Mouse (Mus musculus) olfactory bulb, adult 2 months (tissue): ENCODE data around the gene D430041D05Rik. TPM values are rescaled to one million over a fixed set of nuclear protein-coding genes. Genes with fewer than 3 reads are reported as not detected.

Source experiments
- H3K27ac ChIP-seq: fragments of 200-500 bp; 2 replicates; pipeline ENCODE4 v1.5.1; 2012; ENCODE audit warnings: low read depth, low read length; ENCODE audit not compliant: insufficient read depth
- H3K4me1 ChIP-seq: fragments of 200-500 bp; 2 replicates; pipeline ENCODE4 v1.6.1; 2012; ENCODE audit warnings: low read length; ENCODE audit not compliant: control insufficient read depth, insufficient read depth
- H3K4me3 ChIP-seq: fragments of 200-500 bp; 2 replicates; pipeline ENCODE4 v1.5.1; 2012; ENCODE audit warnings: mild to moderate bottlenecking, low read depth, low read length, moderate library complexity; ENCODE audit not compliant: insufficient read depth
- CTCF ChIP-seq: fragments of 200-500 bp; IDR thresholded peaks from 2 replicates; pipeline ENCODE4 v1.5.1; 2012; ENCODE audit warnings: low read depth, mild to moderate bottlenecking, low read length, moderate library complexity; ENCODE audit not compliant: insufficient read depth
- POLR2A ChIP-seq: fragments of 200-500 bp; IDR thresholded peaks from 2 replicates; pipeline ENCODE4 v1.6.1; 2012; ENCODE audit warnings: mild to moderate bottlenecking, low read depth, low read length, moderate library complexity; ENCODE audit not compliant: insufficient read depth
- WGBS: fragments of 180-500 bp; shearing (Covaris S2); methylation state at CpG from one replicate; pipeline ENCODE4 v1.1.7; 2018; 5-methylcytosine and 5-hydroxymethylcytosine counted together
- polyA plus RNA-seq: library from polyadenylated mRNA; stranded (reverse); fragments of >200 nt; gene quantifications from 2 replicates; pipeline ENCODE4 v1.2.4, GENCODE M21; 2012; ENCODE audit warnings: low replicate concordance; ENCODE audit not compliant: missing spikeins, insufficient read depth, insufficient read length

D430041D05Rik gene
- polyA plus RNA-seq, 1 experiment = not detected

DNA sequence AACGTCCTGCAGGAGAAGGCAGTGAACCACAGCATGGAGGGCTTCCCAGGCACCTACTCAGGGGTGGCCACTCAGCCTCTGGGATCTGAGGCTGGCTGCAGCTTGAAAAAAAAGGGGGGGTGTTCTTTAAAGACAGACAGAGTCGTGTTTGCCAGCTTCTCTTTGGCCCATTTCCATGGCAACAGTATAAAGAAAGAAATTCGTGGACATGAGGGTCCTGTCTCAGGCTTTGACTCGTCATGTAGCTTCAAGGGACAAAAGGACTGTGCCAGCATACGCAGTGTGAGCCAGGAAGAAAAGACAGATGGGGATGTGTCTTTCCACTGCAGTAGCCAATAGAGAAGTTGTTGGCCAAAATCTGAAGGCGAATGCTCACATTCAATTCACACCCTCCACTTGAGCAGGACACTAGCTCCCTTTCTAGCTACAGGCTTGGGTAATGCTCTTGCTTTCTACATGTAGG, 42.9 kb downstream of the D430041D05Rik start:
- Histone ChIP-seq H3K27ac (0 out of 2 replicates have a peak overlapping the region, but pooled peaks have one; percentile 12), H3K4me3 (no peak overlapping the region), H3K4me1 (peaks cover 6% of the 10 kb centered on the region)
- no peak for TF ChIP-seq POLR2A
- TF ChIP-seq CTCF = no peak
- WGBS = 41% methylated on average over 6 of the region's 6 CpGs

DNA sequence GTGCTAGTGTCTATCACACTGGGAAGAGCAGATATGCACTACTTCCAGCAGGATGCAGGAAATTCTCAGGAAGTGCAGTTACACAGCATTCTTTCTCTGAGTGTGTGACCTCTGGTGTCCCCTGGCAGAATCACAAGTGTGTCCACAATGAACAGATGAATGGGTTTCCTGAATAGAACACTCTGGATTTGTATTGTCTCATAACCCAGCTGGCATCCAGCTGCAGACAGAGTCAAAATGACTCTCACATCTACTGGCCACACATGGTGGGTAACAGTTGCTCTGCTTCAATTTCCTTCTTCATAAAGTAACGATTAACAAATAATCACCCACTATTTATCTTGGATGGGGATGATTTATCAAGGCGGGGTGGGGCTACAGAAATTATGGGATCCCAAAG, 43.5 kb downstream of the D430041D05Rik start:
- TF ChIP-seq POLR2A (no peak), CTCF (no peak)
- H3K27ac ChIP-seq = 0 out of 2 replicates have a peak overlapping the region, but pooled peaks have one; percentile 12
- peaks cover 6% of the 10 kb centered on the region for H3K4me1 ChIP-seq
- 23% methylated on average over 2 of the region's 2 CpGs for WGBS
- no peak overlapping the region for H3K4me3 ChIP-seq

DNA sequence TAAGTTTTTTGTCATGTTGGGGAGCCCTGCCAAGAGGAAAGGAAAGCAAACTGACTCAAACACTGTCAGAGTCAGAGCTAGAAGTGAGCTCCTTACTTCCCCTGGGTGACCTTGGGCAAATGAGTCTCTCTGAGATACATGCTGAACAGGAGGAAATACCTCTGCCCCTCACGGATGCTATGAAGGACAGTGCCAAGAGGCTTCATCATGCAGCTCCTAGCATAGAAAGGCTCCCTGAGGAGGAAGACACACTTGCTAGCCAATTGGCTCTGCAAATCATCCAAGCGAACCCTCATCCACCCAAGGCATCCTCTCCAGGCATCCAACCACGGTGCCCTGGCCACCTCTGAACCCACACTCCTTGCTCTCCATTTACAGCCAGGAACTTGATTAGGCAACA, 51.5 kb downstream of the D430041D05Rik start:
- Histone ChIP-seq H3K4me1 (peaks cover 2% of the 10 kb centered on the region), H3K27ac (no peak overlapping the region), H3K4me3 (no peak overlapping the region)
- TF ChIP-seq CTCF = no peak
- no peak for TF ChIP-seq POLR2A
- 80% methylated on average over 3 of the region's 3 CpGs for WGBS

GRCm38 (mm10) chr2:104358881-104359280, 51.9 kb downstream of the D430041D05Rik start:
- TF ChIP-seq POLR2A (no peak), CTCF (no peak)
- Histone ChIP-seq H3K4me3 (no peak overlapping the region), H3K27ac (no peak overlapping the region), H3K4me1 (peaks cover 2% of the 10 kb centered on the region)
- 88% methylated on average over 1 of the region's 1 CpGs for WGBS

- no peak overlapping the region; the same call in 1 of the 2 replicates for H3K27ac ChIP-seq
- no peak for TF ChIP-seq CTCF
- no peak for TF ChIP-seq POLR2A
- WGBS = 74% methylated on average over 4 of the region's 4 CpGs
- peaks cover 2% of the 10 kb centered on the region for H3K4me1 ChIP-seq
- no peak overlapping the region for H3K4me3 ChIP-seq
Observed at GRCm38 (mm10) chr2:104356531-104356930, 54.3 kb downstream of the D430041D05Rik start.

DNA sequence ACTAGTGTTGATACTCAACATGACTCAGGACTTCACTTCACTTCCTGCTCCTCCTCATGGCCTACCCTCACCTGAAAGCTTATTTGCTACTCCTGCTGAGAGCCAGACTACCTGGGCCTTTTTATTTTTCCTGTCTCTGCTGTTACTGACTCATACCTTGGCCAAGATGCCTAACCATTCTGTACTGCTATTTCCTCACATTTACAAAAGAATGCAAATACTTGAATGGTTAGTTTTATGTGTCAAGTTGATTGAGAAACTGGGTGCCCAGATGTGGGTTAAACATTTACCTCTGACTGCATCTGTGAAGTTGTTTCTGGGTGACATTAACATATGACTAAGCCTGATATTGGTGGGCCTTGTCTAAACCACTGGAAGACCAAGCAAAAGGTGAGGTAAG, 56.7 kb downstream of the D430041D05Rik start:
- Histone ChIP-seq H3K27ac (no peak overlapping the region), H3K4me1 (no peaks in the 10 kb centered on the region), H3K4me3 (no peak overlapping the region)
- TF ChIP-seq POLR2A (no peak), CTCF (no peak)

DNA sequence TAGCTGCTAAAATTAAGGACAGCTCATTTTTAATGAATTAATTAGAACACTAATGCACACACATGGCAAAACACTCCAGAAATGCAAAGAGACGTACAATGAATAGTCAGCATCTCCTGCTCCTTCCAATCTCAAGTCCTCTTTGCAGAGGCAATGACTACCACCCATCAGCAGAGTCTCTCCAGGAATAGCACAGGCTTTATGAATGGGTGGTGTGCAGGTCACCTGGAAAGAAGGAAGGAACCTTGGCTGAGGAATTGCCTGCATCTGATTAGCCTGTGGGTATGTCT, 58.7 kb downstream of the D430041D05Rik start:
- 69% methylated on average over 1 of the region's 1 CpGs for WGBS

DNA sequence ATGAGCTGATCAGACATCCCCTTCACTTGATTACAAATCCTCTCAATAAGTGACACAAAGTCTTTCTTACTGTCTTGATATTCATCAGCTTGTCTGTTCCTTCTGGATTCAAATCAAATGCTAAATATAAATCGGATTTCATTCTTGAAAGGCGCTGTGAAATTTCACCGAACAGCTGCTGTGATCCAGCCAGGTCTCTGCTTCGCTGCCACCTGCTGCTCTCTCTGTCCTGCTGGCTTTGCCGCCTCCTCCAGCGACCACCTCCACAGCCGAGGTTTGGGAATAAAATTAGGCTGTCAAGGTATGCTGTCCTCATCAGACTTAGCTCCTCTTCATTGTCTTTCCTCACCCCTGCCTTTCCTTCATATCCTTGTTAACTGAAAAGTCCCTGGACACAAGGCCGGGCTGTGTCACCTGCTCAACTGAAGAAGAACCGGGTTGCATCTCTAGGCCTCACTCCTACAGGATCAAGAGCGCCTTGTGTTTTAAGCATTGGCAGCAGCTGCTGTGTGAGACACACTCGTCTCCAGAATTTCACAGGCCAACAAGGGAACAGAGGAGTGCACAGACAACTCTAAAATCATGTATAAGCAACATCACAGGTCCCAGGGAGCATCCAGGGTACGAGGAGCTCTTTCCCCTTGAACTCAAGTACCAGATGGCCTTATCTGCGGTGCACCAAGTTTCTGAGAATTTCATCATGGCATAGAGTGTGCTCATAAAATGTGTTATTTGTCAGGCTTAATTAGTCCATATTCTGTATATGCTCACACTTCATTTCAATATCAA, 59.2 kb downstream of the D430041D05Rik start:
- no peaks in the 10 kb centered on the region for H3K4me1 ChIP-seq
- TF ChIP-seq CTCF (no peak), POLR2A (no peak)
- H3K4me3 ChIP-seq = no peak overlapping the region
- no peak overlapping the region for H3K27ac ChIP-seq
- 85% methylated on average over 13 of the region's 13 CpGs for WGBS

More for the DNA sequence above, 58.7 kb downstream of the D430041D05Rik start:
- Histone ChIP-seq H3K27ac (no peak overlapping the region), H3K4me3 (no peak overlapping the region), H3K4me1 (no peaks in the 10 kb centered on the region)
- TF ChIP-seq POLR2A = no peak
- TF ChIP-seq CTCF = no peak

- Histone ChIP-seq H3K4me1 (no peaks in the 10 kb centered on the region), H3K27ac (no peak overlapping the region)
Observed at GRCm38 (mm10) chr2:104337619-104338018, 73.2 kb downstream of the D430041D05Rik start.

More at GRCm38 (mm10) chr2:104337619-104338018, 73.2 kb downstream of the D430041D05Rik start:
- TF ChIP-seq POLR2A (no peak), CTCF (no peak)
- H3K4me3 ChIP-seq = no peak overlapping the region
